Mouse (Mus musculus): ENCODE data around the gene Epas1.

GRCm38 (mm10) chr17:86779191-86780130, 26.0 kb downstream of the Epas1 start:
- TF ChIP-seq CTCF (IDR thresholded peaks at IDR 0.05; ENCODE audit: low read depth) (no peak), EP300 (IDR thresholded peaks at IDR 0.05; ENCODE audit: low read depth) (no peak)

Measured in liver, embryonic 14.5 days (tissue).